Mouse (Mus musculus): Measurements from ENCODE around the gene Efcab11. TPM values are rescaled to one million over a fixed set of nuclear protein-coding genes. Genes with fewer than 3 reads are reported as not detected.

Efcab11 gene
- polyA plus RNA-seq, 1 experiment = 4.5 TPM

DNA sequence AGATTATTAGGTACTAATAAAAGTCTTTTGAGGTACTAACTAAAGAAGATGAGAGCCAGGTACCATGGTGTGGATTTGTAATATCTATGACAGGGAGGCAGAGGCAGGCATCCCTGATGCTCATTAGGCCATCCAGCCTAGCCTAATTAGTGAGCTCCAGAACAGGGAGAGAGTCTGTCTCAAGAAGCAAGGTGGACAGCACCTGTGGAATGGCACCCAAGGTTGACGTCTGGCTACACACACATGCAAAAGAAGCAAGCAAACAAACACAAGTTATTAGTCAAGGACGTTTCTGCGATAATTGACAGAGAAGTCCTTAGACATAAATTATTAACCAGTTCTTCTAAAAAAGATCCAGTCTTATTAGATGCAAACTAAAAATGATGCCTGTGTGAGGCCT is 114.6 kb downstream of the Efcab11 start:
- H3K4me3 ChIP-seq (replicated peaks) = no peak overlapping the region
- no peaks in the 10 kb centered on the region for H3K36me3 ChIP-seq (replicated peaks; ENCODE audit: low read length)
- no peak for TF ChIP-seq GATA1 (IDR thresholded peaks at IDR 0.05; ENCODE audit: borderline replicate concordance, low read length)
- TF ChIP-seq FLI1 (IDR thresholded peaks at IDR 0.05; ENCODE audit: low read length) = no peak
- no peaks in the 10 kb centered on the region for H3K27me3 ChIP-seq (replicated peaks)
- no peaks in the 10 kb centered on the region for H3K9me3 ChIP-seq
- 0 out of 2 replicates have a peak, but pooled peaks cover 3% of the 10 kb centered on the region for H3K4me1 ChIP-seq

DNA sequence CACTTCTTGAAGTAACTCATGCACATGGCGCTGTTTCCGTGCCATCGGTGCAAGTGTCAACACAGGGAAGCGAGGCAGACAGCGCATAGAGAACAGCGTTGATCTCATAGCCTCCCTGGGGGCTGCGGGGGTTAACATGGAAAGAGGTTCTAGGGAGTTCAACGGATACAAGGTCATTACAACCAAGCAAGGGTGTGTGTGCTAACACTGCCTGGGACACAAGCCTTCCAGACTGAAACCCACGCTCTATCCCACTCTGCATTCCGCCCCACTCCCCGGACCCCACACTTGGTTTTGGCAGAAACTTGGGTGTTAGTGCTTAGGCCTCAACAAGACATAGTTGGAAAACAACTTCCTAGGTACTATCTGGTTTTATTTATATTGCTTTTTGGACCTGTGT is 116.5 kb downstream of the Efcab11 start:
- TF ChIP-seq GATA1 (IDR thresholded peaks at IDR 0.05; ENCODE audit: borderline replicate concordance, low read length) (no peak), FLI1 (IDR thresholded peaks at IDR 0.05; ENCODE audit: low read length) (no peak)
- no peaks in the 10 kb centered on the region for H3K36me3 ChIP-seq (replicated peaks; ENCODE audit: low read length)
- no peaks in the 10 kb centered on the region for H3K9me3 ChIP-seq
- H3K4me3 ChIP-seq (replicated peaks) = no peak overlapping the region
- no peaks in the 10 kb centered on the region for H3K27me3 ChIP-seq (replicated peaks)
- H3K4me1 ChIP-seq = 0 out of 2 replicates have a peak, but pooled peaks cover 3% of the 10 kb centered on the region

- H3K4me3 ChIP-seq (replicated peaks) = no peak overlapping the region
- no peaks in the 10 kb centered on the region for H3K9me3 ChIP-seq
- H3K27me3 ChIP-seq (replicated peaks) = no peaks in the 10 kb centered on the region
- no peak for TF ChIP-seq FLI1 (IDR thresholded peaks at IDR 0.05; ENCODE audit: low read length)
- no peak for TF ChIP-seq GATA1 (IDR thresholded peaks at IDR 0.05; ENCODE audit: borderline replicate concordance, low read length)
- no peaks in the 10 kb centered on the region for H3K36me3 ChIP-seq (replicated peaks; ENCODE audit: low read length)
- H3K4me1 ChIP-seq = no peaks in the 10 kb centered on the region
Measured at GRCm38 (mm10) chr12:99765979-99766378, 118.3 kb downstream of the Efcab11 start.

GRCm38 (mm10) chr12:99764053-99764452 is 120.2 kb downstream of the Efcab11 start:
- Histone ChIP-seq H3K36me3 (replicated peaks; ENCODE audit: low read length) (no peaks in the 10 kb centered on the region), H3K4me1 (no peaks in the 10 kb centered on the region), H3K9me3 (no peaks in the 10 kb centered on the region), H3K27me3 (replicated peaks) (no peaks in the 10 kb centered on the region), H3K4me3 (replicated peaks) (no peak overlapping the region)
- TF ChIP-seq GATA1 (IDR thresholded peaks at IDR 0.05; ENCODE audit: borderline replicate concordance, low read length) = no peak
- TF ChIP-seq FLI1 (IDR thresholded peaks at IDR 0.05; ENCODE audit: low read length) = no peak

- TF ChIP-seq GATA1 (IDR thresholded peaks at IDR 0.05; ENCODE audit: borderline replicate concordance, low read length) (no peak), FLI1 (IDR thresholded peaks at IDR 0.05; ENCODE audit: low read length) (no peak)
- Histone ChIP-seq H3K27me3 (replicated peaks) (no peaks in the 10 kb centered on the region), H3K9me3 (no peaks in the 10 kb centered on the region), H3K4me3 (replicated peaks) (no peak overlapping the region), H3K36me3 (replicated peaks; ENCODE audit: low read length) (no peaks in the 10 kb centered on the region), H3K4me1 (no peaks in the 10 kb centered on the region)
Measured at GRCm38 (mm10) chr12:99757754-99758526, 126.3 kb downstream of the Efcab11 start.

- TF ChIP-seq FLI1 (IDR thresholded peaks at IDR 0.05; ENCODE audit: low read length) (no peak), GATA1 (IDR thresholded peaks at IDR 0.05; ENCODE audit: borderline replicate concordance, low read length) (no peak)
- no peaks in the 10 kb centered on the region for H3K4me1 ChIP-seq
- H3K9me3 ChIP-seq = no peaks in the 10 kb centered on the region
- H3K36me3 ChIP-seq (replicated peaks; ENCODE audit: low read length) = no peaks in the 10 kb centered on the region
- no peak overlapping the region for H3K4me3 ChIP-seq (replicated peaks)
- H3K27me3 ChIP-seq (replicated peaks) = no peaks in the 10 kb centered on the region
Measured at GRCm38 (mm10) chr12:99756914-99757687, 127.1 kb downstream of the Efcab11 start.

GRCm38 (mm10) chr12:99756213-99756612 is 128.0 kb downstream of the Efcab11 start:
- TF ChIP-seq FLI1 (IDR thresholded peaks at IDR 0.05; ENCODE audit: low read length) (no peak), GATA1 (IDR thresholded peaks at IDR 0.05; ENCODE audit: borderline replicate concordance, low read length) (no peak)
- Histone ChIP-seq H3K36me3 (replicated peaks; ENCODE audit: low read length) (no peaks in the 10 kb centered on the region), H3K4me1 (no peaks in the 10 kb centered on the region), H3K4me3 (replicated peaks) (no peak overlapping the region), H3K9me3 (no peaks in the 10 kb centered on the region), H3K27me3 (replicated peaks) (no peaks in the 10 kb centered on the region)

DNA sequence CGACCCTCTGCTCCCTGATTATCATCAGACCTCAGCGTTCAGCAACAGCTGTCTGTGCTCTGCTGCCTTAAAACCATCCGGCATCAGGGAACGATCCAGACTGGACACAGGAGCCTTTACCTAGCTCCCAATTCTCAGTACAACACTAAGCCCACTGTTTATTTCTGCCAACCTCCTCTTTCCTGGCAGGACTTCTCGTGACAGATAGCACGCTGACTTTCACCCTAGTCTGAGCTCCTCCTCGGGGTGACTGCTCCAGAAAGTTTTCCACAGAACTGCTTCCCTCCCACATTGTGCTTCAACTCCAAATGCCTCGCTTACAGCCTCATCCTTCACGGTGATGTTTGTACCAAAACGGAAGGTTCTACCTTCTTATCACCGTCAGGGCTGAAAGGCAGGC is 131.3 kb downstream of the Efcab11 start:
- H3K36me3 ChIP-seq (replicated peaks; ENCODE audit: low read length) = no peaks in the 10 kb centered on the region
- TF ChIP-seq GATA1 (IDR thresholded peaks at IDR 0.05; ENCODE audit: borderline replicate concordance, low read length) (no peak), FLI1 (IDR thresholded peaks at IDR 0.05; ENCODE audit: low read length) (no peak)
- H3K4me3 ChIP-seq (replicated peaks) = no peak overlapping the region
- H3K4me1 ChIP-seq = no peaks in the 10 kb centered on the region
- no peaks in the 10 kb centered on the region for H3K9me3 ChIP-seq
- no peaks in the 10 kb centered on the region for H3K27me3 ChIP-seq (replicated peaks)

DNA sequence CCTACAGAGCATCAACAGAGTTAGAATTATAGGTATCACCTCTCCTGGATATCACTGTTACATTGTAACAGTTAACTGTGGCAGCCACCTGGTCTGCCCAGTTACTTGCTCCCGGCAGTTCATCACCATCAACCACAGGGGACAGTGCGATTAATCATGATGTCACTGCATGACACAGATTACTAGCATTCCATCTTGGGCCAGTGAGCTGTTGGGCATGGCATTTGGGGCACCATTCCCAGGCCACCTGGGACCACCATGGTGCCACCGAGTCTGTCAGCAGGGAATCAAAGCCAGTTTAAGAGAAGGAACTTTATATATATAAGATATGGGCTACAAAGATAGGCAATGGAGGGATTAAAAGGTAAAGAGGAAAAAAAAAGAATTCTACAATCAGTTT is 134.8 kb downstream of the Efcab11 start:
- no peaks in the 10 kb centered on the region for H3K36me3 ChIP-seq (replicated peaks; ENCODE audit: low read length)
- peaks cover 2% of the 10 kb centered on the region for H3K27me3 ChIP-seq (replicated peaks)
- H3K4me3 ChIP-seq (replicated peaks) = no peak overlapping the region
- no peak for TF ChIP-seq GATA1 (IDR thresholded peaks at IDR 0.05; ENCODE audit: borderline replicate concordance, low read length)
- no peak for TF ChIP-seq FLI1 (IDR thresholded peaks at IDR 0.05; ENCODE audit: low read length)
- no peaks in the 10 kb centered on the region for H3K9me3 ChIP-seq
- H3K4me1 ChIP-seq = no peaks in the 10 kb centered on the region

GRCm38 (mm10) chr12:99741631-99742030 is 142.6 kb downstream of the Efcab11 start:
- no peaks in the 10 kb centered on the region for H3K36me3 ChIP-seq (replicated peaks; ENCODE audit: low read length)
- H3K9me3 ChIP-seq = peaks cover 3% of the 10 kb centered on the region; the same call in 1 of the 2 replicates
- no peak overlapping the region for H3K4me3 ChIP-seq (replicated peaks)
- TF ChIP-seq GATA1 (IDR thresholded peaks at IDR 0.05; ENCODE audit: borderline replicate concordance, low read length) (no peak), FLI1 (IDR thresholded peaks at IDR 0.05; ENCODE audit: low read length) (no peak)
- no peaks in the 10 kb centered on the region for H3K27me3 ChIP-seq (replicated peaks)
- peaks cover 21% of the 10 kb centered on the region for H3K4me1 ChIP-seq

Data from megakaryocyte, embryonic 14.5 days (primary cell).